Mouse (Mus musculus) activated CD4-positive, CD25-positive, alpha-beta regulatory T cell (primary cell): ENCODE data around the gene Polr2g. TPM values are rescaled to one million over a fixed set of nuclear protein-coding genes. Genes with fewer than 3 reads are reported as not detected.

Experiments used
- polyA plus RNA-seq, 2 experiments: library from polyadenylated mRNA; unstranded; fragments of 100-300 nt; shearing (Covaris generic); gene quantifications; one replicate each; pipeline ENCODE4 v1.2.1; 2017

Polr2g gene
- polyA plus RNA-seq, result 100 to 1,000 TPM; 144 to 188 TPM

GRCm38 (mm10) chr19:8798264-8798946, at the start of gene Polr2g:
Gene Polr2g (minus strand): TSS chr19:8798577.

DNA sequence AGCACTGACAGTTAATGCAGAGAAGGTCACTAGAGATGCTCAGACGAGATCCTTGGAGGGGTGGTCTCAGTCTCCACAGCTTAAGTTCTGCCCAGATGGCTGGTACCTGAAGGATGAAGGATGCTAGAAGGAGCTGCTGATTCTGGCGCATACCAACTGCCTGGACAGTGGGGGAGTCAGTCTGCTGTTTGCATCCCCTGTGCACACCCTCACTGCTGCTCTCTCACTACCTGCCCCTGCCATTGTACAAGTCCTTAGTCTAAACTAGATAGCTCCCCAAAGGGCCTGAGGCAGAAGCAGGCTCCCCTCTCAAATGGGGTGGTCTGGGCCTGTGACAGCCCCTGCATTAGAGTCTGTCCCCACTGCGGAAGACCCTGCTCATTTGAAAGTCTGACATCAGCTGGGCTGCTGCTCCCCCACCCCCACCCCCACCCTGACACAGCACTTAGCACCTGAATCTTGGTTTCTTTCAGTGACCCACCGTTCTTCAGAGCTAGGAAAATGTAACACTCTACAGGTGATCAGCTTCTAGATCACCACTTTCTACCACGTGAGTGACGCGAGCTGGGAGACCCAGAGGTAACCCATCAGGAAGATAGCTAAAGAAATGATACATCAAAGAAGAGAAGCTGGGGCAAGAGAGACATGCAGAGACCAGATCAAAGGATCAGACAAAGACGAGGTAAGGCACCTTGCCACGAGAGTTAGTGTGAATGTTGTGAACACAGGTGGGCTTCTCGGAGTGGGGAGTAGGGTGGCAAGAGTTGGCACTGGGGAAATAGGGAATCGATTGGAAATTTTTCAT, 40.9 kb upstream of the Polr2g start, which contains the start of gene Gng3:
Gene Gng3, minus strand, starts transcription at position 92 of the 805 bp plus-strand sequence.

DNA sequence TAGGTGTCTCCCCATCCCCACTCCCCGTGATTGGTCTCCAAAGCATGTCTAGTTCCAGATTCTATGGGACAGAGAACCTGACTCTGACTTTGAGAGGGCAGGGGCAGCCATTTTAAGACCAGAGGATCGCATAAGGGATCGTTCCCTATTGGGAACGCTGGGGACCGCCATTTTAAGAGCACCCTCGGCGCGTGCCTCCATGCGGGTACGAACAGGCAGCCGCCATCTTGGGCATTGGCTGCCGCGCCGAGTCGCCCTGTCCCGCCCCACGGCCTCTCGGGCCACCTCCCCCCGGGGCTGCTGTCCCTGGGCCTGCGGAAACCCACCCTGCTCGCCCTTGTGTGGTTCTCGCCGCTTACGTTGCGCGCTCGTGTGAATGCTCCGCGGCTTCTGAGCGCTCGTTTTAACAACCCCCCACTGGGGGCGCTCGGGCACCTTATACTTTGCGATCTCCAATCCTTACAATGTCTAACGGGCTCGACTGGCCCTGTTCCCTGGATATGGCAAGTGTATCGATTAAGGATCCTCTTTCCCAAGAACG, 38.9 kb upstream of the Polr2g start, which contains the start of gene Bscl2:
Gene Bscl2, plus strand, starts transcription at position 217 of the 541 bp plus-strand sequence.

DNA sequence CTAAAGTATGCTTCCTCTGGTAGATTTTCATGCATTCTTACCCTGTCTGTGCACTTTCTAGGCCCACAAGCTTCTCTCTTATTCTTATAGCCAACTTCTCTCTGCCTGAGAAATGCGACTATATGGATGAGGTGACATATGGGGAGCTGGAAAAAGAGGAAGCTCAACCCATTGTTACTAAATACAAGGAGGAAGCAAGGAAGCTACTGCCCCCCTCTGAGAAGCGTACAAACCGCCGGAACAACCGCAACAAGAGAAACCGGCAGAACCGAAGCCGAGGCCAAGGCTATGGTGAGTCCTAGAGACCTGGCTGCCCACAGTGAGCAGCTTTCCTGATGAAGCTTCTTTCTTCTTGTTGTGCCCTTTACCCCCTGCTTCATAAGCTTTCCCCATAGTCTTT, 31.3 kb upstream of the Polr2g start, which contains the start of gene AC129217.1:
Gene AC129217.1, plus strand, starts transcription at position 114 of the 400 bp plus-strand sequence.

GRCm38 (mm10) chr19:8819596-8820423, 21.4 kb upstream of the Polr2g start, which contains the start of gene Hnrnpul2:
Gene Hnrnpul2 (plus strand): TSS chr19:8820010.

GRCm38 (mm10) chr19:8818801-8819595, 20.6 kb upstream of the Polr2g start, which contains the start of gene Ttc9c:
Gene Ttc9c (minus strand): TSS chr19:8819333.

GRCm38 (mm10) chr19:8802130-8802821, 3.9 kb upstream of the Polr2g start, which contains the start of gene Zbtb3:
Gene Zbtb3 (plus strand): TSS chr19:8802555.

DNA sequence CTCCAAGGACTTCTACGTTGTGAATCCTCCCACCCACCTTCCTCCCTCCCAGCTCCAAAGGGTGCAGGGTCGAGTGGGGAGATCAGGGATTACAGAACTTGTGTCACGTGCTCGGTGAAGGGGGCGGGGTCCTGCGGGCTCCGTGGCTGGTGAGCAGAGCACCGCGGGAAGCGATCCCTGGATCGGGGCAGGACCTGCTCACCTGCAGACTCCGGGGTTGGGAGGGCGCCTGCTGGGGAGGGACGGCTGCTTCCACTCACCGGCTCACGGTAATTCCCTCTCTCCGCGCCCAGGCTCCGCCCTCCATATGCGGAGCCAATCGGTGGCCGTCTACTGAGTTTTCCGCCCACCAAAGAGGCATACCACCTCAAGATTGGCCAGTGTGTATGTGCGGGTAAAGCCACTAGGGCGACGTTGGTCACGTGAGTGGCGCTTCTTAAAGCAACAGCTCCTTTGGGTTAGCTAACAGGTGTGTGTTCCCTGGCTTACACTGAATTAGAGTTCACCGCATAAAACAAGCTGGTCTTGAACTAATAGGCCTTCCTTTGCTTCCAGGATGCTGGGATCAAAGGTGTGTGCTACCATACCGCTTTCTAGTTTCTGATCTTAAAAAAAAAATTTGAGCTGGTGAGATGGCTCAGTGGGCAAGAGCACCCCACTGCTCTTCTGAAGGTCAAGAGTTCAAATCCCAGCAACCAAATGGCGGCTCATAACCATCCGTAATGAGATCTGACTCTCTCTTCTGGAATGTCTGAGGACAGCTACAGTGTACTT, 12.2 kb downstream of the Polr2g start, which contains the start of gene Taf6l:
Gene Taf6l, minus strand, starts transcription at position 410 of the 774 bp plus-strand sequence.

GRCm38 (mm10) chr19:8774086-8774835, 24.1 kb downstream of the Polr2g start, which contains the start of gene Tmem179b:
Gene Tmem179b (minus strand): TSS chr19:8774467.

DNA sequence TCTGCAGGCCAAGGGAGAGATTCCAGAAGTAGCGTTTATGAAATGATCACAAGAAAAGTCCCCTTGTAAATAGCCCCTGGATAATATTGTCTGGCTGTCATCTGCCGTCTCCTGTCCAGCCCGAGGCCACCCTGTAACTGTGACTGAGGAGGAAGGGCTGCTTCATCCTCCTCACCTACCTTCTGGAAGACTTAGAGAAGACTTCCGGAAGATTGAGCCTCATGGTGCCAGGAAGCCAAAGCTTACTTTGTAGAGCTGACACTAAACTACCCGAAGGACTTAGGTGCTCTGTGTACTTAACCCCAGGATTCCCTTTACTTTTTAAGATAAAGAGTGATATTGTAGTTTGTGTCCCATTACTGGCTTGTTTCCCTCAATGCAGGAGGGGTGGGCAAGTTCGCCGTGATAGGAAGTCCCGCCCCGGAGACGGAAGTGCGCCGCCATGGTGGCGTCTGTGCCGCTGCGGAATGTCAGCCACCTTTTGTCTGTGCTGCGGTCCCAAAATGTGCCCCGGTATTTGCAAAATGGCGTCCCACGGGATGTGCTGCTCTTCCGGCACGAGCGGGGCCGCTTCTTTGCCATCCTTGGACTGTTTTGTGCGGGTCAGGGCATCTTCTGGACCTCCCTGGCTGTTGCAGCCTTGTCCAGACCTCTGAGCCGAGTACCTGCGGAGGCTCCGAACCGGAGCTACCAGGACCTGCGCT, 27.7 kb downstream of the Polr2g start, which contains the start of gene Tmem223:
Gene Tmem223, plus strand, starts transcription at position 430 of the 704 bp plus-strand sequence.

GRCm38 (mm10) chr19:8756635-8757387, 41.6 kb downstream of the Polr2g start, which contains the start of gene Nxf1:
Gene Nxf1 (plus strand): TSS chr19:8757073.

Other genes with a start within 250 kb of the Polr2g start
- gene Slc22a8, start 207.3 kb downstream of the Polr2g start, polyA plus RNA-seq, result under 1 TPM in 1 of 2 experiments, not detected in 1; 0.45 TPM
- gene Slc22a6, start 180.5 kb downstream of the Polr2g start, polyA plus RNA-seq, result under 1 TPM in 1 of 2 experiments, not detected in 1; 0.04 TPM
- gene Chrm1, start 134.8 kb downstream of the Polr2g start, polyA plus RNA-seq, result under 1 TPM in 1 of 2 experiments, not detected in 1; 0.04 TPM
- gene Slc3a2, start 75.2 kb downstream of the Polr2g start, polyA plus RNA-seq, result 100 to 1,000 TPM; 123 to 154 TPM
- 10 to 100 TPM; 56.2 to 78.4 TPM for gene Wdr74, start 62.8 kb downstream of the Polr2g start, polyA plus RNA-seq
- under 1 TPM; 0.53 to 0.74 TPM for gene 1700092M07Rik, start 57.9 kb downstream of the Polr2g start, polyA plus RNA-seq
- gene Stx5a, start 57.2 kb downstream of the Polr2g start, polyA plus RNA-seq, result 100 to 1,000 TPM; 143 to 165 TPM
- 100 to 1,000 TPM; 161 to 220 TPM for gene Nxf1, start 41.5 kb downstream of the Polr2g start, polyA plus RNA-seq
- gene Tmem223, start 27.6 kb downstream of the Polr2g start, polyA plus RNA-seq, result 10 to 100 TPM; 90.9 to 99.6 TPM
- 100 to 1,000 TPM; 176 to 213 TPM for gene Tmem179b, start 24.1 kb downstream of the Polr2g start, polyA plus RNA-seq
- gene Taf6l, start 12.2 kb downstream of the Polr2g start, polyA plus RNA-seq, result 10 to 100 TPM; 12.9 to 19.2 TPM
- 1 to 10 TPM; 2.1 to 2.7 TPM for gene Zbtb3, start 4.0 kb upstream of the Polr2g start, polyA plus RNA-seq
- gene Ttc9c, start 20.8 kb upstream of the Polr2g start, polyA plus RNA-seq, result 10 to 100 TPM; 45.5 TPM
- 10 to 100 TPM; 13.8 to 14.4 TPM for gene Hnrnpul2, start 21.4 kb upstream of the Polr2g start, polyA plus RNA-seq
- under 1 TPM in 1 of 2 experiments, not detected in 1; 0.89 TPM for gene AC129217.1, start 31.2 kb upstream of the Polr2g start, polyA plus RNA-seq
- 100 to 1,000 TPM; 115 to 134 TPM for gene Bscl2, start 38.9 kb upstream of the Polr2g start, polyA plus RNA-seq
- gene Gng3, start 40.6 kb upstream of the Polr2g start, polyA plus RNA-seq, result 1 to 10 TPM in 1 of 2 experiments, under 1 TPM in 1; 0.39 to 1.0 TPM
- under 1 TPM in 1 of 2 experiments, not detected in 1; 0.10 TPM for gene Lrrn4cl, start 52.2 kb upstream of the Polr2g start, polyA plus RNA-seq
- 100 to 1,000 TPM; 155 to 175 TPM for gene Ubxn1, start 72.9 kb upstream of the Polr2g start, polyA plus RNA-seq
- gene Uqcc3, start 82.3 kb upstream of the Polr2g start, polyA plus RNA-seq, result 100 to 1,000 TPM in 1 of 2 experiments, 10 to 100 TPM in 1; 79.3 to 105 TPM
- 10 to 100 TPM; 81.7 to 89.2 TPM for gene Lbhd1, start 85.2 kb upstream of the Polr2g start, polyA plus RNA-seq
- gene Gm49403, start 85.4 kb upstream of the Polr2g start, polyA plus RNA-seq, result not detected
- gene 1810009A15Rik, start 90.3 kb upstream of the Polr2g start, polyA plus RNA-seq, result 10 to 100 TPM; 53.7 to 60.3 TPM
- not detected for gene Gm49416, start 90.3 kb upstream of the Polr2g start, polyA plus RNA-seq
- 10 to 100 TPM; 33.7 to 35.1 TPM for gene Ints5, start 94.4 kb upstream of the Polr2g start, polyA plus RNA-seq
- 100 to 1,000 TPM in 1 of 2 experiments, 10 to 100 TPM in 1; 76.4 to 105 TPM for gene Ganab, start 99.5 kb upstream of the Polr2g start, polyA plus RNA-seq
- gene B3gat3, start 121.8 kb upstream of the Polr2g start, polyA plus RNA-seq, result 10 to 100 TPM; 32.7 to 61.4 TPM
- 10 to 100 TPM in 1 of 2 experiments, 1 to 10 TPM in 1; 6.7 to 22.9 TPM for gene Rom1, start 130.8 kb upstream of the Polr2g start, polyA plus RNA-seq
- gene Eml3, start 131.0 kb upstream of the Polr2g start, polyA plus RNA-seq, result 10 to 100 TPM; 65.5 to 86.4 TPM
- gene Mta2, start 143.3 kb upstream of the Polr2g start, polyA plus RNA-seq, result 100 to 1,000 TPM; 207 to 252 TPM
- gene Tut1, start 155.3 kb upstream of the Polr2g start, polyA plus RNA-seq, result 10 to 100 TPM; 28.1 to 34.9 TPM
- 100 to 1,000 TPM; 243 to 311 TPM for gene Eef1g, start 168.5 kb upstream of the Polr2g start, polyA plus RNA-seq
- 10 to 100 TPM; 51.5 to 98.4 TPM for gene Ahnak, start 190.7 kb upstream of the Polr2g start, polyA plus RNA-seq